Mouse (Mus musculus) heart, postnatal 0 days (tissue): ENCODE measurements around the gene Ift122. TPM values are rescaled to one million over a fixed set of nuclear protein-coding genes. Genes with fewer than 3 reads are reported as not detected.

Source experiments
- ATAC-seq: fragments of 200-750 bp; cut with Nextera tagmentation; 2 replicates; pipeline ENCODE4 v1.8.0; 2017; ENCODE audit warnings: low read depth, moderate number of reproducible peaks, moderate library complexity; ENCODE audit not compliant: insufficient read depth
- DNase-seq: peaks from one replicate; pipeline ENCODE4 v3.0.0-alpha.2; 2016; ENCODE audit warnings: low spot score
- H3K27ac ChIP-seq: fragments of 300-500 bp; sonication (generic); 2 replicates; pipeline ENCODE4 v1.5.1; 2014; ENCODE audit warnings: low read depth, mild to moderate bottlenecking
- H3K27me3 ChIP-seq: fragments of 300-500 bp; sonication (generic); 2 replicates; pipeline ENCODE4 v1.6.1; 2014; ENCODE audit warnings: low read length, mixed read lengths; ENCODE audit not compliant: control insufficient read depth, insufficient read depth
- H3K36me3 ChIP-seq: fragments of 300-500 bp; sonication (generic); replicated peaks from 2 replicates; pipeline ENCODE4 v1.6.1; 2014; ENCODE audit warnings: low read length, mixed read lengths; ENCODE audit not compliant: control insufficient read depth, insufficient read depth
- H3K4me1 ChIP-seq: fragments of 300-500 bp; sonication (generic); 2 replicates; pipeline ENCODE4 v1.6.1; 2014; ENCODE audit warnings: antibody characterized with exemption; ENCODE audit not compliant: control insufficient read depth, insufficient read depth
- H3K4me2 ChIP-seq: fragments of 300-500 bp; sonication (generic); 2 replicates; pipeline ENCODE4 v1.6.1; 2014; ENCODE audit warnings: low read depth, mild to moderate bottlenecking, low read length, moderate library complexity
- H3K4me3 ChIP-seq: fragments of 300-500 bp; sonication (generic); 2 replicates; pipeline ENCODE4 v1.5.1; 2014; ENCODE audit warnings: low read depth, low read length
- H3K9ac ChIP-seq: fragments of 300-500 bp; sonication (generic); replicated peaks from 2 replicates; pipeline ENCODE4 v1.6.1; 2014; ENCODE audit warnings: low read depth, low read length, mixed read lengths
- H3K9me3 ChIP-seq: fragments of 300-500 bp; sonication (generic); replicated peaks from 2 replicates; pipeline ENCODE4 v1.6.1; 2016; ENCODE audit warnings: low read length; ENCODE audit not compliant: control insufficient read depth
- CTCF ChIP-seq: IDR thresholded peaks from 2 replicates; pipeline ENCODE4 v1.5.1; 2016; ENCODE audit warnings: antibody characterized with exemption, control low read depth, low read depth
- EP300 ChIP-seq: IDR thresholded peaks from 2 replicates; pipeline ENCODE4 v1.6.1; 2016; ENCODE audit warnings: antibody characterized with exemption, low read depth
- WGBS: fragments of 180-500 bp; shearing (Covaris S2); extraction: QIAGEN DNeasy Blood & Tissue Kit; methylation state at CpG from one replicate; pipeline ENCODE4 v1.1.7; 2014; 5-methylcytosine and 5-hydroxymethylcytosine counted together
- polyA plus RNA-seq: library from polyadenylated mRNA; unstranded; fragments of >200 nt; fragmentation: Nextera tagmentation; extraction: Ambion mirVana; gene quantifications from 2 replicates; pipeline ENCODE4 v1.2.1, GENCODE M21; 2015
- total RNA-seq: library from RNA; depleted of rRNA; stranded (reverse); fragments of >200 nt; gene quantifications from 2 replicates; pipeline ENCODE4 v1.2.3, GENCODE M21; 2014; ENCODE audit warnings: low replicate concordance

Gene Ift122
- total and polyA plus RNA-seq, 2 experiments from 2014 or later = 13.5 to 25.8 TPM

DNA sequence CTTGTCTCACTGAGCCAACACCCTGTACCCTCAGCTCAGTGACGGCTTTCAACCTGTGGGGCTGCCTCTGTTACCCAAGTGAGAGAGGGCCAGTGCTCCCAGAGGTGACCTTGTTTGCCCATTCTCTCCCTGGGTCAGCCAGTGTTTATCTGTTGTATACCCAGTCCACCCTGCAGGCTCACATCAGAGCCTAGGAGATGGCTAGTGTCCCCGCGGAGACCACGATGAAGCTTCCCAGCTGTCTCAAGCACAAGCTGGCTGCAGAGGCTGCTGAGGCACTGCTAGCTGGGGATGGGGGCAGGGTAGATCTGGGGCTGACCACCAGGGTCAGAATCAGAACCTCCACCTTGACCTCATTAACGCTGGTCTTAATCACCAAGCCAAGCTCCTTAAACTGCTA is 76.7 kb downstream of the Ift122 start:
- Histone ChIP-seq H3K36me3 (no peaks in the 10 kb centered on the region), H3K9ac (no peak overlapping the region), H3K4me3 (no peak overlapping the region), H3K27ac (no peak overlapping the region), H3K4me2 (no peak overlapping the region), H3K4me1 (peaks cover 8% of the 10 kb centered on the region; the same call in 1 of the 2 replicates), H3K9me3 (no peaks in the 10 kb centered on the region), H3K27me3 (no peaks in the 10 kb centered on the region)
- TF ChIP-seq CTCF (no peak), EP300 (no peak)
- ATAC-seq = peak; percentile 14; the same call in 1 of the 2 replicates
- no peak for DNase-seq
- WGBS = 39% methylated on average over 5 of the region's 5 CpGs

DNA sequence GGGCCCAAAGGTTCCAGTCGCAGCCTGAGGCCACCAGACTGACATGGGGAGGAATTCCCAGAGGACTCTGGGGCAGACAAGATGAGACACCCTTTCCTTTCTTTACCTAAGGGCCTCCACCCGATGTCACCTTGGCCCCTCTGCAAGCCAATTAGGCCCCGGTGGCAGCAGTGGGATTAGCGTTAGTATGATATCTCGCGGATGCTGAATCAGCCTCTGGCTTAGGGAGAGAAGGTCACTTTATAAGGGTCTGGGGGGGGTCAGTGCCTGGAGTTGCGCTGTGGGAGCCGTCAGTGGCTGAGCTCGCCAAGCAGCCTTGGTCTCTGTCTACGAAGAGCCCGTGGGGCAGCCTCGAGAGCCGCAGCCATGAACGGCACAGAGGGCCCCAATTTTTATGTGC is 78.4 kb downstream of the Ift122 start, which contains the start of gene Rho:
Gene Rho, plus strand, starts transcription at position 110 of the 400 bp plus-strand sequence.
- DNase-seq (no peak), ATAC-seq (no peak)
- no peak for TF ChIP-seq CTCF
- no peak for TF ChIP-seq EP300
- 86% methylated on average over 14 of the region's 14 CpGs for WGBS
- H3K36me3 ChIP-seq = no peaks in the 10 kb centered on the region
- H3K27ac ChIP-seq = no peak within 1 kb of the TSS
- peaks cover 8% of the 10 kb centered on the region; the same call in 1 of the 2 replicates for H3K4me1 ChIP-seq
- H3K9ac ChIP-seq = no peak within 1 kb of the TSS
- no peak within 1 kb of the TSS for H3K4me2 ChIP-seq
- no peak within 1 kb of the TSS for H3K4me3 ChIP-seq
- no peaks in the 10 kb centered on the region for H3K9me3 ChIP-seq
- H3K27me3 ChIP-seq = no peaks in the 10 kb centered on the region

DNA sequence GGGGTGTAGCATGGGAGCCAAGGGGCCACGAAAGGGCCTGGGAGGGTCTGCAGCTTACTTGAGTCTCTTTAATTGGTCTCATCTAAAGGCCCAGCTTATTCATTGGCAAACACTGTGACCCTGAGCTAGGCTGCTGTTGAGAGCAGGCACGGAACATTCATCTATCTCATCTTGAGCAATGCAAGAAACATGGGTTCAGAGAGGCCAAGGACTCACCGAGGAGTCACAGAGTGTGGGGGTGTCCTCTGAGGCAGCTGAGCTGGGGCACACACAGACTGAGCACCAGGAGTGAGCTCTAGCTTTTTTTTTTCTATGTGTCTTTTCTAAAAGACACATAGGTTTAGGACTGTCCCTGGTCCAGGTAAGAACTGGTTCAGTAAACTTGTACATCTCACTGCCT is 79.1 kb downstream of the Ift122 start:
- 84% methylated on average over 3 of the region's 3 CpGs for WGBS

DNA sequence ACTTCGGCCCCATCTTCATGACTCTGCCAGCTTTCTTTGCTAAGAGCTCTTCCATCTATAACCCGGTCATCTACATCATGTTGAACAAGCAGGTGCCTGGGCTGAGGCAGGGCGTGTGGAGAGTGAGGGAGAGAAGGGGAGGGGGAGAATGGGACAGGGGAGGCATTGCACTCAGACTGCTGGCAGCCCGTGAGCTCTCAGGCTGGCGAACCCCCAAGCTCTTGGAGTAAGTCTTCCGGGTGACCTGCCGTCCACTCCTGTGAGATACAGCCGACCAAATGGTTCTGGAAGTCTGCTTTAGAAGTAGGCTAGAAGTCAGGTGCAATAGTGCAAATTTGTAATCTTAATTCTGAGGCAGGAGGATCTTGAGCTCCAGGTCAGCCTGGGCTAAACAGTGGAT is 82.3 kb downstream of the Ift122 start:
- 71% methylated on average over 8 of the region's 8 CpGs for WGBS

More for the DNA sequence above, 79.1 kb downstream of the Ift122 start:
- no peak overlapping the region for H3K27ac ChIP-seq
- H3K27me3 ChIP-seq = no peaks in the 10 kb centered on the region
- H3K36me3 ChIP-seq = no peaks in the 10 kb centered on the region
- H3K4me3 ChIP-seq = no peak overlapping the region
- peaks cover 8% of the 10 kb centered on the region; the same call in 1 of the 2 replicates for H3K4me1 ChIP-seq
- TF ChIP-seq EP300 (no peak), CTCF (no peak)
- no peak for DNase-seq
- no peak for ATAC-seq
- H3K9ac ChIP-seq = no peak overlapping the region
- no peak overlapping the region for H3K4me2 ChIP-seq
- H3K9me3 ChIP-seq = no peaks in the 10 kb centered on the region

DNA sequence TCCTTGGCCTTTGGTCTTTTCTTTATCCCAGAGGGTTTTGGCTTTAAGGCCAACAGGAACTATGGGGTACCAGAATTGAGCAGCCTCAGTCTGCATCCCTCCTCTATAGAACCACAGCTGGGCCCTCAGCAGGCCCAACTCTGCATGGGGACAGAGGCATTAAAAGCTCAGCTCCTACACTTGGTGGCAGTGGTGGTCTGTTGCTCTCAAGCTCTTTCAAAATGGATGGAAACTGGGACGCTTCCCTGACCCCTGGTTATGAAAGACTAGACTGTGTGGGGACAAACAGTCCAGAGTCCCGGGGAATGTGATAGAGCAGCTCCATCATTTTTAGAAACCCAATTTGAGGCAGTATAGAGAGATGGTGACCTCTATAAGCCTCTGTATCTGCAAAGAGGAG is 84.7 kb downstream of the Ift122 start:
- Histone ChIP-seq H3K27ac (no peak overlapping the region), H3K36me3 (no peaks in the 10 kb centered on the region), H3K27me3 (no peaks in the 10 kb centered on the region), H3K9ac (no peak overlapping the region), H3K4me3 (no peak overlapping the region), H3K4me1 (peaks cover 13% of the 10 kb centered on the region; the same call in 1 of the 2 replicates), H3K4me2 (no peak overlapping the region), H3K9me3 (0 out of 2 replicates have a peak, but pooled peaks cover 6% of the 10 kb centered on the region)
- DNase-seq (no peak), ATAC-seq (no peak)
- no peak for TF ChIP-seq EP300
- no peak for TF ChIP-seq CTCF
- 84% methylated on average over 2 of the region's 2 CpGs for WGBS

More for the DNA sequence above, 82.3 kb downstream of the Ift122 start:
- no peak for TF ChIP-seq EP300
- no peak for TF ChIP-seq CTCF
- no peak for ATAC-seq
- H3K27me3 ChIP-seq = no peaks in the 10 kb centered on the region
- no peak overlapping the region for H3K27ac ChIP-seq
- no peak for DNase-seq
- H3K4me3 ChIP-seq = no peak overlapping the region
- no peaks in the 10 kb centered on the region for H3K4me1 ChIP-seq
- H3K4me2 ChIP-seq = no peak overlapping the region
- H3K9ac ChIP-seq = no peak overlapping the region
- 0 out of 2 replicates have a peak, but pooled peaks cover 6% of the 10 kb centered on the region for H3K9me3 ChIP-seq
- H3K36me3 ChIP-seq = no peaks in the 10 kb centered on the region

DNA sequence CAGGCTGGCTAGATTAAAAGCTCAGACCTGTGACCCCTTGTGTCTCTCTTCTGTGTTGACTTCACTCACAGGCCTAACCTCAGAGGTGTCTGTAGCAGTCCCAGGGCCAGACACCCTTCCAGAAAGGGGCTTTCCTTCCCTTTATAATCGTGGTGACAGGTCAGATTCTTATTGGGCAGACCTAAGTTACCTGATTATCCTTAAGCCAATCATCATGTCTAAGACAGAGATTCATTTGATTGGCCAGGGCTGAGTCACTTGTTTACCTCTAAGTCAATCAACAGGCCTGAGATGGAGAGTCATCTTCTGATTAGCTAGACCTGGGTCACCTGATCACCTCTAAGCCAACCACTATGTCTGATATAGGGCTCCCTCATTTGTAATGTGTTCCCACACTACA is 85.5 kb downstream of the Ift122 start:
- H3K4me3 ChIP-seq = no peak overlapping the region
- 0 out of 2 replicates have a peak, but pooled peaks cover 6% of the 10 kb centered on the region for H3K9me3 ChIP-seq
- H3K27ac ChIP-seq = no peak overlapping the region
- no peak overlapping the region for H3K4me2 ChIP-seq
- ATAC-seq (no peak), DNase-seq (no peak)
- 67% methylated on average over 1 of the region's 1 CpGs for WGBS
- TF ChIP-seq EP300 = no peak
- no peak for TF ChIP-seq CTCF
- H3K9ac ChIP-seq = no peak overlapping the region
- no peaks in the 10 kb centered on the region for H3K36me3 ChIP-seq
- H3K4me1 ChIP-seq = peaks cover 20% of the 10 kb centered on the region
- no peaks in the 10 kb centered on the region for H3K27me3 ChIP-seq
